Mouse (Mus musculus): ENCODE results near the gene Fkbp1b.
"Not testable (repeated sequence)": the region's sequence is repeated elsewhere in the genome, so short reads cannot be mapped to it uniquely, and the experiment has no call there.

Gene Fkbp1b

GRCm38 (mm10) chr12:4841392-4841887 lies at the start of gene Fkbp1b:
Fkbp1b (minus strand) TSS chr12:4841591.
- DNase-seq (ENCODE audit: extremely low spot score), result peak; percentile 83

DNA sequence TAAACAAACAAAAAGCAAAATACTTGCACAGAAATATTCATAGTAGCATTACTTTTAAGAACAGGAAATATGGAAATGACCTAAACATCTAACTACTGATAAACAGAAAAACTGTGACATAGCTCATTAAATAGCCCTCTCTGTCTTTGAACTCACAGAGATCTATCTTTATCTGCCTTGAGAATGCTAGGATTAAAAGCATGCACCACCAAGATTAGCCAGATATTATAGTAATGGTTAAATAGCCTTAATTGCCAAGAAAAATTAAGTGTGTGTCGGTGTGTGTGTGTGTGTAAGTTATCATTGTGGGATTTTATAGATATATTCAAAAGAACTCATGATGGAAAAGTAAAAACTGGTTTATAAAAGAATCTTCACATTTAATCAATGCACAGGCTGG lies 48.5 kb upstream of the Fkbp1b start:
- DNase-seq (ENCODE audit: extremely low spot score), result no peak

- no peak for DNase-seq (ENCODE audit: extremely low spot score)
These were observed 47.9 kb upstream of the Fkbp1b start for GRCm38 (mm10) chr12:4889251-4889650.

DNA sequence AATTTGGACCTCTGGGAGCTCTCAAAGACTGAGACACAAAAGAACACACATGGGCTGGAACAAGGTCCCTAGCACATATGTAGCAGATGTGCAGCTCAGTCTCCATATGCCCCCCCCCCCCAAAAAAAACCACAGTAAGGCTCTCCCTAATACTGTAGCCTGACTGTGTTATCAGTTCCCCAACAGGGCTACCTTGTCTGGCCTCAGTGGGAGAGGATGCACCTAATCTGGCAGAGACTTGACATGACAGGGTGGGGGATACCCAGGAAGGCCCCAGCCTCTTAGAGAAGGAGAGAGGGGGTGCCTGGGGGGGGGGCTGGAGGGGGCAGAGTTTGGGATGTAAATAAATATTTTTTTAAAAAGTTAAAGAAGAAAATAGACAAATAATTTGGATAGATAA lies 47.3 kb upstream of the Fkbp1b start:
- DNase-seq (ENCODE audit: extremely low spot score), result no peak

DNA sequence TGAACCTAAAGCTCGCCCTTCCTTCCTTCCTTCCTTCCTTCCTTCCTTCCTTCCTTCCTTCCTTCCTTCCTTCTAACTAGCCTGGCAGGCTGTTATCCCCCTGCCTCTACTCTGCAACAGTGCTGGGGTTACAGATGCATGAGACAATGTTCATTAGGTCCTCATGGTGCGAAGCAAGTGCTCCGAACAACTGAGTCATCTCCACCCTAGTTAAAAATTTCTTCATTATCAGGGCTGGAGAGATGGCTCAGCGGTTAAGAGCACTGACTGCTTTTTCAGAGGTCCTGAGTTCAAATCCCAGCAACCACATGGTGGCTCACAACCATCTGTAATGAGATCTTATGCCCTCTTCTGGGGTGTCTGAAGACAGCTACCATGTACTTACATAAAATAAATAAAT lies 45.2 kb upstream of the Fkbp1b start:
- not testable (repeated sequence) for DNase-seq (ENCODE audit: extremely low spot score)

DNA sequence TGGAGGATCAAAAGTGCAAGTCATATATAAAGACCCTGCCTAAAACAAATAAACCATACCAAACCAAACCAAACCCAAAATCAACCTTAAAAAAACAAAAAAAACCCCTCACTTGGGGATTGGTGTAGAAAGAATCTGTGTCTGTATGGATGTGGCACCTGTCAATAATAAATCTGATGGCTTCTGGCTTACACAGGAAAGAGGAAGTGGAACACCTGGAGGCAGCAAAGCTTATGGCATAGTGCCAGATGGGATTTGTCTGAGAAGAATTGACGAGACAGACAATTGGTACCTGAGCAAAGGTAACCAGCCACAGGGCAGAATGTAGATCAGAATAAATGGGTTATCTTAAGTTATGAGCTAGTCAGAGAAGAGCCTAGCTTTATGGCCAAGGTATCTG lies 43.7 kb upstream of the Fkbp1b start:
- DNase-seq (ENCODE audit: extremely low spot score), result no peak

DNA sequence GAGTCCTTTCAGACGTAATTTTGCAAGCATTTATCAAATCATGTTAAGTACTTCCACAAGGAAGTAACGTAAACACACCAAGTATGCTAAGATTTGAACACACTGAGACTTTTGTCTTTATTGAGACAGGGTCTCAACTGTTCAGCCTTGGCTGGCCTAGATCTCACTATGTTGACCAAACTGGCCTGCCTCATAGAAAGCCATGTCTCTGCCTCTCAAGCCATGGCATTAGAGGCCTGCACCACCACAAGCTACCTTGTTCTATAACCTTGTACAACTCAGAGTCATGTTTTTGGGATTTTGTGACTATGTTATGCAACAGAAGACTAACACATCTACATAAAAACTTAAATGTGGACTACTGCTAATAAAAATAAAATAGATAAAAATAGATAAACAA lies 40.7 kb upstream of the Fkbp1b start:
- DNase-seq (ENCODE audit: extremely low spot score), result no peak

GRCm38 (mm10) chr12:4879048-4879447 lies 37.7 kb upstream of the Fkbp1b start:
- no peak for DNase-seq (ENCODE audit: extremely low spot score)

- DNase-seq (ENCODE audit: extremely low spot score), result no peak
These were observed 36.9 kb upstream of the Fkbp1b start for GRCm38 (mm10) chr12:4878296-4878783.

DNA sequence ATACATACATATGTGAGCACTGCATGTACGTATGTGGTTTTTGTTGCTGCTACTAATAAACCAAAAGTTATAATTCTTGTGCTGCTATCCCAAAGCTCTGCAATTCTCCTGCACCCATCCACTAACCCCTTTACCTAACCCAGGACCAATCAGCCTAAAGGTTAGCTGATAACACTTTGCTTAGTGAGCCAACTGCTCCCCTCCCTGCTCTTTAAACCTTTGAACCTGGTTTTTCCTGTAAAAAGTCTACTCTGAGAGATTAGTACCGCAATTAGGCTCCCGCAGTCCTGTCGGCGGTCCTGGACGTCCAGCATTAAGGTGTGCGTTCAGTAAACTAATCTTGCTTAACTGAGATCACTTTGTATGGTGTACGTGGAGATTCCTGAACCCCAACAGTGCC lies 34.2 kb upstream of the Fkbp1b start:
- no peak for DNase-seq (ENCODE audit: extremely low spot score)

DNA sequence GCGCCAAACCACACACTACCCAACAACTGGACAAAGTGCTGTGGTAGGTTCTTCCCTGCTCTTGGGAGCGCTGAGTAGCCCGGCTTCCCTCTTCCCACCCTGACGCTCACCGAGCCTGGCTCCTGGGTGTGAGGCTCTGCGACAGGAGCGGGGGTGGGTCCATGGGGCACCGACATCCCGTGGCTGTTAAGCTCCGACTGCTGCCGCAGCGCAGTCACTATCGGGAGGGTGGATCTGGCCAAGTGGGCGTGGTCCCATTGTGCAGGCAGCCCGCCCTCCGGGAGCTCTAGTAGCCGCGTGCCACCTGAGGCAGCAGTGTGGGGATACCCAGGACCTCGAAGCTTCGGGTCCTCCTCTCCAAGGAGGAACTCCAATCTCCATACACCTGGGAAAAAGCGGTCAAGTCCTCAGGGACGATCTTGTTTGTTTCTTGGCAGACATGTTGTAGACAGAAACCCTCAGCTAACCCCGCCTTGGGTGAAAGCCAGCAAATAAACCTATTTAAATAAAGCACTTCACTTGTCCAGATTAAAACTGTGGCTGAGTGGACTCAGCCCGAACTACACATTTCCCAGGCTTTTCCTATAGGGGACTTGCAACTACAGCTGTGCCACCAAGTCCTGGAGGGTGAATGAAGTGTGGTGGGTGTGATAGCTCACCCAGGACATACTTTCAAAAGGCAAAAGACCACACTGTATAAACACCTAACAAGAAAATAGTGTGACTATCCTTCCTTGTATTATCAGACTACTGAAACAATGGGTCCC lies 33.0 kb upstream of the Fkbp1b start, which contains the start of gene Mfsd2b:
TSS of gene Mfsd2b (minus strand) at position 199 of the 767 bp plus-strand sequence.
- peak; percentile 73 for DNase-seq (ENCODE audit: extremely low spot score)

GRCm38 (mm10) chr12:4873531-4873930 lies 32.1 kb upstream of the Fkbp1b start:
- DNase-seq (ENCODE audit: extremely low spot score), result no peak

DNA sequence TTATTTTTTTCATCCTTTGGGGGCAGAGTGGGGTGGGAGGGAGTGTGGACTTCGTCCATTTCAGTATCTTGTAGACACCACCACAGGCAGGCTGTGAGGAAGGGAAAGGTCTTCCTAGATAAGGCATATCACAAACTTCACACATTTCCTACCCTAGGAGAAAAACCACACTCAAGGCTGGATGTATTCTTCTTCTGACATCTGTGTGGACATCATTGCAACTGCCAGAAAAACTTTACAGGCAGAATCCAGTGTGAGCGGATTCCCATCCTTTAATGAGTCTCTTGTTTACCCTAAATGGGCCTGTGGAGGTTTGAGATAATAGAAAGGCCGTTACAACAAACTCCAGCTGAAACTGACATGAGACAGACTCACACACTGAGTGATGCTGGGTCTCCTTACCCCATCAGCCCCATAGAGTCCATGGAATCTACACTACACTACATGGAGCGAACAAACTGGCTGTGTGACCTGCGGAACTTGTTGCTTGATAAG lies 31.6 kb upstream of the Fkbp1b start:
- no peak for DNase-seq (ENCODE audit: extremely low spot score)

DNA sequence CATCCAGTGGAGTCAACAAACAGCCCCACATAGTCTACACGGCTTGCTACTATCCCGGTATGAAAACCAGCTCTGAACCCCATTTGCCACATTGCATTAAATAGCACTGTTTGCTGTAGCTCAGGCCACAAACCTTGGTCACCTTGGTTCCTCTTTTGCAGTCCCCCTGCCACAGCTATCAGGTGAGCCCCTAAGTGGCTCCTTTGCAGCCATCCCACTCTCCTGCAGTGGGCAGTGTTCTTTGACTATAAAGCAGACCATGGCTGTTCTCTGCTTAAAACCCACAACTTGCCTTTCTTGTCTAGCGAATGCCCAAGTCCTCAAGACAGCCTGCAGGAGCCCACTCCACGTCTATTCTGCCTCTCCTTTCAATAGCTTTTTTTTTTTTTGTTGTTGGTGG lies 30.9 kb upstream of the Fkbp1b start:
- no peak for DNase-seq (ENCODE audit: extremely low spot score)

- no peak for DNase-seq (ENCODE audit: extremely low spot score)
These were observed 29.9 kb upstream of the Fkbp1b start for GRCm38 (mm10) chr12:4871260-4871659.

GRCm38 (mm10) chr12:4868924-4869323 lies 27.5 kb upstream of the Fkbp1b start:
- no peak for DNase-seq (ENCODE audit: extremely low spot score)

GRCm38 (mm10) chr12:4864338-4864690 lies 22.9 kb upstream of the Fkbp1b start:
- DNase-seq (ENCODE audit: extremely low spot score), result no peak

DNA sequence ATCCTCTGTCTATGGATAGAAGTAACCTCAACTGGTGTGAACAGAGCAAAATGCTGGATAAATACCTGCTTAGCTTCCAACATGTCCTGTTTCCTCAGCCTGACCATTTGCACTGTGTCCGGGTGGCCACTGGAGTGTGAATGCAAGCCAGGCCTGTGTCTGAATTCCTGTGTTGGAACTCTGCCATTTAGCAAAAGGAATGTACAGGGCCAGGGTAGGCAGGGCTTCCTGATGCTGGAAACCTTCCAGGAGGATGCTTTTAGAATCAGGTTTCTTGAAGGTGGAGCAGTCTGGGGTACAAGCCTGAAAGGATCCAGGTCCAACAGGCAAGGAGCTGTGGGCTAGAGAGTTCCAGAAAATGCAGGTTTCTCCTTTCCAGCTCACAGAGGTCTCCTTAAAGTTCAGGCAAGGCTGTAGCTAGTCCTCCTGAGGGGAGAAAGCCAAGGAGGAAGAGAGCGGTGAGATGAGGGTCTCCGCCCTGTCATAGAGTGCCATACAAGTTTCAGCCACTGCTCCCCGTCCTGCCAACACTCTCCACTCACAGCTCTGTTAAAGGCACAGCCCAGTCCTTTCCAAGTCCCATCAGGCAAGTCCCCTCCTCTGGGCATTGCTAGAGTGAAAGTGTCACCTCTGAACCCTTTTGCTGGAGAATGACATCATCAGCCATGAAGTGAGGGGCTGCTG lies 22.4 kb upstream of the Fkbp1b start:
- no peak for DNase-seq (ENCODE audit: extremely low spot score)

DNA sequence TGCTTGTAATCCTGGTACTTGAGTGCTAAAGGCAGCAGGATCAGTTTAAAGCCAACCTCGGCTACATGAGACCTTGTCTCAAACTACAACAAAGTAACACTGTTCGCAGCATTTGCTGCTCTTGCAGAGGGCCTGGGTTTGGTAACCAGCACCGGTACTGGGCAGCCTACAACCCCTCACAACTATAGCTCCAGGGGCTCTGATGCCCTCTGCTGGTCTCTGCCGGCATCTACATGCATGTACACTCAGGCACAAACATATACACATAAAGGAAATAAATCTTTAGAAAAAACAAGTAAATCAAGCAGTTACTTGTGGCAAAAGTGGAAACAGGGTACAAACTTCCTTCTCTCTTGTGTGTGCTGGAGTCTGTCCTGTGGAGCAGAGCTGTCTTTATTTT lies 21.3 kb upstream of the Fkbp1b start:
- DNase-seq (ENCODE audit: extremely low spot score), result no peak

DNA sequence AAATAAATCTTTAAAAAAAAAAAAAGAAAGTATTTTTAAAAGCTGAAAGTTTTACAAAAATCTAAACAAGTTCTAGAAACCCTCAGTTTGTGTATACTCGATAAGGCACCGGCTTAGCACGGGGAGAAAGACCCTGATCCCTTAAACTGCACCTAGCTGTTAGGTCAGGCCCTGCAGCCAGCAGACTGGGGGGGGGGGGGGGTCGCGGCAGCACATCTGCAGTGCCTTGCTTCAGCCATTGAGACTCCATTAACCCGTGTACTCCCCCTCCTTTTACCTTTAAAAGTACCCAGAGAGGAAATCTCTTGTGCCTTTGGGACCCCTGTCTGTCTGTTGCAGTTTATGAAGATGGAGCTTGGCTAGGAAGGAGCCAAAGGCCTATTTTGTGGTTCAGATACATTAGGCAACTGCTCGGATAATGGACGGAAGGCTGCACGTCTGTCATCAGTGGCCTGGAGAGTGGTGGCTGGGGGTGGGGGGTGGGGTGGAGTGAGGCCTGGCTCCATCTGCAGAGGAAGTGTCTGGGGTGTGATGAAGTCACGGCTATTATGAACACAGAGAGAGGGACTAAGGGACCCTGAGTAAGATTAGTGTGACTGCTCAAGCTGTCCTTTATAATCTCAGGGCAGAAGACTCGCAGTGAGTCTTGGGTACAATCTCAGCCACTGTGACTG lies 18.0 kb upstream of the Fkbp1b start:
- DNase-seq (ENCODE audit: extremely low spot score), result no peak

GRCm38 (mm10) chr12:4856834-4857233 lies 15.4 kb upstream of the Fkbp1b start:
- no peak for DNase-seq (ENCODE audit: extremely low spot score)

DNA sequence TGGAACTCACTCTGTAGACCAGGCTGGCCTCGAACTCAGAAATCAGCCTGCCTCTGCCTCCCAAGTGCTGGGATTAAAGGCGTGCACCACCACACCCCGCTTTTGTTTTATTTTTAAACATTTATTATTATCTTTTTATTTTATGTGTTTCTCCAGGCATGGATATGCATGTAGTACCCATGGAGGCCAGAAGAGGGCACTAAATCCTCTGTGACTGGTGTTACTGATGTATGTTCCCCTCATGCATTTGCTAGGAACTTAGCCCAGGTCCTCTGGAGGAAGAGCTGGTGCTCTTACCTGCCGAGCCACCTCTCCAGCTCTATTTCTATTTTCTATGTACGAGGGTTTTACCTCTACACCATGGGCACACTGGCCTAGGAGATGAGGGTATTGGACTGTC lies 14.8 kb upstream of the Fkbp1b start:
- DNase-seq (ENCODE audit: extremely low spot score), result no peak
